Mouse (Mus musculus) megakaryocyte progenitor cell, adult 5-6 weeks (primary cell): Measurements from ENCODE around the gene Sirt3. TPM values are rescaled to one million over a fixed set of nuclear protein-coding genes. Genes with fewer than 3 reads are reported as not detected.

Experiments
- ATAC-seq: replicated peaks from 2 replicates; pipeline ENCODE4 v1.8.0; 2016; ENCODE audit warnings: mild to moderate bottlenecking, moderate TSS enrichment, inconsistent platforms; ENCODE audit not compliant: poor library complexity
- total RNA-seq, 2 experiments: library from RNA; stranded (forward) in 1 of 2; stranded (reverse) in 1 of 2; fragments of 157-497, 149-512 nt in 1 of 2; fragments of 200-1000 nt in 1 of 2; gene quantifications; 2 replicates each; pipeline versions ENCODE4 v1.2.3 to v1.2.4; 2015 to 2017

Gene Sirt3
- total RNA-seq, 2 experiments from 2014 or later = 22.9 to 30.0 TPM

GRCm38 (mm10) chr7:140899121-140899520, 17.0 kb upstream of the Sirt3 start:
- no peak for ATAC-seq

- no peak for ATAC-seq
Observed at GRCm38 (mm10) chr7:140897863-140898262, 15.8 kb upstream of the Sirt3 start.

DNA sequence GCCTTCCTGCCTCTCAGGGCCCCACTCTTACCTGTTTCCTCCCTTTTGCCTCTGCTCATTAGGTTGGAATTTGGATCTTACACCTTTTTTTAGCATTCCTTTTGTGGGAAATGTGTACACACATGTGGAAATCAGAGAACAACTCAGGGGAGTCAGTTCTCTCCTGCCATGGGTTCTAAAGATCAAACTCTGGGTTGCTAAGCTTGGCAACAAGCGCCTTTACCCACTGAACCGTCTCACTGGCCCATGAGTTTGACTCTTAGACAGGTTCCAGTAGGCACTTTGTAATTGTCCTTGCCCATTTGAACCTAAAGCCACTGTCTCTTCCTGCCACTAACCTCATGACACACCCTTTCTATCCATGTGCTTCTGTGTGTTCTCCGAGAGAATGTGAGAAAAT, 12.5 kb upstream of the Sirt3 start:
- no peak for ATAC-seq

GRCm38 (mm10) chr7:140894031-140894430, 11.9 kb upstream of the Sirt3 start:
- ATAC-seq = no peak

- ATAC-seq = peak; percentile 46; the same call in 1 of the 2 replicates
Observed at GRCm38 (mm10) chr7:140890636-140891035, 8.5 kb upstream of the Sirt3 start.

DNA sequence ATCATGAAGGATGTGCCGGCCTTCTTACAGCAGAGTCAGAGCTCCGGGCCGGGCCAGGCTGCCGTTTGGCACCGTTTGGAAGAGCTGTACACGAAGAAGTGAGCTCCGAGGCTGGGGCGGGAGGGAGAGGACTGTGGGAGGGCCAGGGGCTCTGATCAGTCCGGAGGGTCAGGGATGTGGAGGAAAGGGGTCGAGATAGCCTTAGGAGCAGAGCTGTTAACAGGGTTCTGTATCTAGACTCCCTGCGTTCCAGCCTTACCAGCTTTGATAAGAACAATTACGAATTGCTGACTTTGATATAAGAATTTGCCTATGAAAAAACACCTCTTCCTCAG, 327 bp upstream of the Sirt3 start:
- peak; percentile 1; the same call in 1 of the 2 replicates for ATAC-seq

GRCm38 (mm10) chr7:140880865-140881515, 1.1 kb downstream of the Sirt3 start:
- ATAC-seq = no peak

DNA sequence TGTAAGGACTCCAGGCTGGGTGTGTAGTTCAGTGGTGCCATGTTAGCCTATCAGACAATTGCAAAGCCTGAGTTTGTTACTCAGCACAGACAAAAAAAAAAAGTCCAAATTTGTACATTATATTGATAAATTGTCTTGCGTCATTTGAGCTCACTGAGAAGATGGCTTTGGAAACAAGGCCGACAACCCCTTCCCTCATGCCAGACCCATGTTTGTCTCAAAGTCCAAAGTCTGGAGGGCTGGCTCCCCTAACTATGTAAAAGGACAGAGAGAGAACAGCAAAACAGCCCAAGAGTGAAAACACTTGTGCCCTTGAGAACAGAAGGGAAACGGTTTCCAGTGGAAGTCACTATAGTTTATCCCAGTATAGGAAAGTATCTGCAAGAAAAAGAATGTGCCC, 1.7 kb downstream of the Sirt3 start:
- ATAC-seq = no peak

GRCm38 (mm10) chr7:140879355-140879754, 2.8 kb downstream of the Sirt3 start:
- ATAC-seq = peak; percentile 30

DNA sequence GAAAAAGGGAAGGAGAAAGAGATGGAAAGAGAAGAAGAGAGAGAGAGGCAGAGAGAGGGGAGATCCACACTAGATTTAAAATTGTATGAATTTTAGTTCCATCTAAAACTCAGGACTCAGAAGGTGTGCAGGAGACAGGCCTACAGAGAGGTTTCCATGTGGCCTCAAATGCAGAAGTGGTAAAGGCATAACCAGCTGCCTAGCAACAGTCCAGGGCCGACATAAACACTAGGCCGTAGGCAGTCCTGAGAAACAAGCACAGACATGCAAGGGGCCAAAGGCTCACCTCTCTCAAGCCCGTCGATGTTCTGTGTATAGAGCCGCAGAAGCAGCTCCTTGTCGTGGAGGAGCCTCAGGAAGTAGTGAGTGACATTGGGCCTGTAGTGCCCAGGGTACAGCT, 4.7 kb downstream of the Sirt3 start:
- ATAC-seq = peak; percentile 33

DNA sequence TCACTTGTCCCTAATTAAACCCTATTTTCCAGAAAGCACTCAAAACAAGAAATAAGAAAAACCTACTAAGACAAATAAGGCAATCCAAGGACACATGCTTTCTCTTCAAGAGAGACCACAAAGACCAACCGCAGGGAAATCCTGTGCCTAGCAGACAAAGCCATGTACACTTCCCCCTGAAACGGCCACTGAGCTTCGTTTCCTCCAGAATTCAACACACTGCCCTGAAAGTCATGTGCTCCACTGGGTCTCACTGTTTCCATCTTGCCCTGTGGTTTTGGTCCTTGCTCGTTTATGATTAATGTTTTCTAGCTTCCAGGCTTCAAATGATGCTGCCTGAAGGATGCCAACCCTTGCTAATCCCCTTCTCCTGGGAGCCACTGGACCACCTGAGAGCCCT, 7.9 kb downstream of the Sirt3 start:
- ATAC-seq = peak; percentile 83

DNA sequence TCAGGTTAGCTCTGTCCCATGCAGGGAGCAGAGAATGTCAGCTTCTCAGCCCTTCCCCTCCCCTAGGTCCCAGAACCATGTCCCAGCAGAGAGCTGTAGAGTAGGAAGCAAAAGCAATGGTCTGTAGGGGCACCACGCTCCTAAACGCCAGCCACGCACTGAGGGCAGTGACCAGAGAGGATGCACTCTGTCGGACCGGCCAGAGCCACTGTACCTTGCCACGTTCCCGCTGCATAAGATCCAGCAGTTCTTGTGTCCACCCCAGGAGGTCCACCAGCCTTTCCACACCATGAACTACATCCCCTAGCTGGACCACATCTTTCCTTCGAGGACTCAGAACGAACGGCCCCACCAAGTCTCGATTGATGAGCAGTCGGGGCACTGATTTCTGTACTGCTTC, 17.3 kb downstream of the Sirt3 start:
- no peak for ATAC-seq

- no peak for ATAC-seq
Observed at GRCm38 (mm10) chr7:140860728-140861127, 21.4 kb downstream of the Sirt3 start.

DNA sequence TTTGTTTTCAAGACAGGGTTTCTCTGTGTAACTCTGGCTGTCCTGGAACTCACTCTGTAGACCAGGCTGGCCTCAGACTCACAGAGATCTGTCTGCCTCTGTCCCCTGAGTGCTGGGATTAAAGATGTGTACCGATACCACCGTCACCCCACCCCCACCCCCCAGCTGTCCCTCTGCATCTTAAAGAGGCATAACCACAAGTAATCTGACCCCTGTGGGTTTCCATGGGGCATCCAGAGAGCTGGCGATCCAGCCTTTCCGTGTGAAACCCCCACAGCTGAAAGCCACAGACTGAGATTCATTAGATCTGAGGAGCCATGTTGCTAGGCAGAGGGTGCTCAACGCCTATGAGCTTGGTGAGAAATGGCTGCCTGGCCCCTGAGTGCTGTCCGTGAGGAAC, 22.1 kb downstream of the Sirt3 start:
- ATAC-seq = no peak

GRCm38 (mm10) chr7:140858746-140859145, 23.4 kb downstream of the Sirt3 start:
- ATAC-seq = no peak

DNA sequence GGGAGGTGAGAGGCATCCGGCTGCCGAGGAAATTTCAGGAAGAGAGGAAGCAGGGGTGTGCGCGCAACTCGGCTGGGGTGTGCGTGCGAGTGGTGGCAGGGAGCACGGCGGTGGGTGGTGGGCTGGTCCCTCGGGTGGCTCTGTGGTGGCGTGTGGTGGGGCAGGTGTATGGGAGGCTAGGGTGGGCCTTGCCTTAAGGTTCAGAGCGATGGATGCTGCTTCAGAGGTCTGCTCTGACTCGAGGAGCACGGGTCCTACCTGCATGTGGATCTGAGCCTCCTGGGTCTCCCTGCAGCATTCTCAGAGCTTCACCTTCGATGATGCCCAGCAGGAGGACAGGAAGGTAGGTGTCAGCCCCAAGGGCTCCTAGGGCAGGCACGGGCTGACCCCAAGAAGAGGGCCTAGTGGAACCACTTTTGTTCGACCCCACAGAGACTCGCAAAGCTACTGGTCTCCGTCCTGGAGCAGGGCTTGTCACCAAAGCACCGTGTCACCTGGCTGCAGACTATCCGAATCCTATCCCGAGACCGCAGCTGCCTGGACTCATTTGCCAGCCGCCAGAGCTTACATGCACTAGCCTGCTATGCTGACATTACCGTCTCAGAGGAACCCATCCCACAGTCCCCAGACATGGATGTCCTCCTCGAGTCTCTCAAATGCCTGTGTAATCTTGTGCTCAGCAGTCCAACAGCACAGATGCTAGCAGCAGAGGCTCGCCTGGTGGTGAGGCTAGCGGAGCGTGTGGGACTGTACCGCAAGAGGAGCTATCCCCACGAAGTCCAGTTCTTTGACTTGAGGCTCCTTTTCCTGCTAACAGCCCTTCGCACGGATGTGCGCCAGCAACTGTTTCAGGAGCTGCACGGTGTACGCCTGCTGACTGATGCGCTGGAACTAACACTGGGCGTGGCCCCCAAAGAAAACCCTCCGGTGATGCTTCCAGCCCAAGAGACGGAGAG, 24.3 kb downstream of the Sirt3 start, which contains the start of gene Bet1l:
Gene Bet1l (minus strand): TSS at position 28 of the 956 bp plus-strand sequence.
- ATAC-seq = no peak; the same call in 1 of the 2 replicates

DNA sequence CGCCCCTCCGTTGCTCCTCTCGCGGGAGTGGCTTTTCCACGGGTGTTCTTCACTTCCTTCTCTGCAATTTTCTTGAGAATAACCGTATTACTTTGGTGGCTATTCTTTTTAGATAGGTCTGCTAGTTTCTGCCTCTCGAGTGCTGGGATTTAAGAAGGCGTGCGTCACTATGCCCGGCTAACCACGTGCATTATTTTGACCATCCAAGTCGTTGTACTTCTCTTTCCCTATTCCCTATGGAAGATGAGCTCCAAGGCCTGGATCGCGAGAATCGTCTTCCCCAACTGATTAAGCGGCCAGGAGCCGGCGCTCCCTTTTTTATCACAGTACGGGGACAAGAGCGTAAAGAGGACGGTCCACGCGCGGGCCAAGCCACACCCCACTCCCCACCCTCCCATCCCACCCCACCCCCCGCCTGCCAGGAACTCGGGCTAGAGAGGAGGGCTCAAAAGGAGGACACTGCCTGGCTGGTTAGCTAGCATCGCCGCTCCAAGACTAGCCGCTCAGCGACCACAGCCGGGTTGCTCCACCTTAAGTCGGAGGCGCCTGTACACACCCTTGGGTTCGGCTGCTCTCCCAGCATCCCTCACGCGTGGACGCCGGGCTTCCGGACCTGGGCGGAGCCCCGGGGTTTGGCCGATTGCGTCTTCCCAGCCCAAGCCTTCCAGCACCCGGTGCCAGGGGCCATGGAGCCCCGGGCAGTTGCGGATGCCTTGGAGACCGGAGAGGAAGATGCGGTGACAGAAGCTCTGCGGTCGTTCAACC, 25.1 kb downstream of the Sirt3 start, which contains the start of gene Ric8a:
Gene Ric8a (plus strand): TSS at position 173 of the 765 bp plus-strand sequence.
- peak; percentile 59 for ATAC-seq

GRCm38 (mm10) chr7:140855860-140856784, 26.0 kb downstream of the Sirt3 start, which contains the start of gene Gm45785:
Gene Gm45785, minus strand, starts transcription at chr7:140856331.
- ATAC-seq = peak; percentile 54

DNA sequence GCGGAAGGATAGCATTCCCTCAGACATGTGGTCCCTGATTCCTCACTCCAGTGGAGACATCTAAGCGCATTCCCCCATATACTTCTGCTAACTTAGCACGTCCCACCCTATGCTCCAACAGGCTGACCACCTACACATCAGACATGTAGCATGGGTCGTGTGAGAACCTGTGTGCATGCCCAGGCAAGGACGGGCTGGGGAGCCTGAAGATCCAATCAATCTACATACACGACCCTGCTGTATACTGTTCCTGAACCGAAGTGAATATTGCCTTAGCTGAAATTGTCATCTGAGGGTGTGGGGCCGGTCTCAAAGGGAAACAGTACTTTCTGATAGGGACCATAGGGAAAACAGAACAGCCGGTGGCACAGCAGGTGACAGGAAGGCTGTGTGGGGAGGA, 26.9 kb downstream of the Sirt3 start:
- ATAC-seq = no peak

GRCm38 (mm10) chr7:140854483-140854882, 27.6 kb downstream of the Sirt3 start:
- no peak for ATAC-seq
